Mouse (Mus musculus) MEL (cell line): ENCODE measurements around the gene Vps13d. TPM values are rescaled to one million over a fixed set of nuclear protein-coding genes. Genes with fewer than 3 reads are reported as not detected.

Experiments
- DNase-seq: peaks from one replicate; pipeline ENCODE4 v3.0.0; 2011; ENCODE audit warnings: low read depth, low spot score
- H3K27ac ChIP-seq: 2 replicates; pipeline ENCODE4 v1.5.1; 2012; ENCODE audit warnings: low read depth, mild to moderate bottlenecking, control low read depth, low read length, moderate library complexity; ENCODE audit not compliant: control insufficient read depth
- H3K27me3 ChIP-seq, 2 experiments: fragments of 150-350 bp in 1 of 2; sonication (generic) in 1 of 2; 2 replicates each; pipeline ENCODE4 v1.6.1; 2012; ENCODE audit warnings: low read length in 2 of 2, mild to moderate bottlenecking in 2 of 2, improper control_type of control experiment in 1 of 2, moderate library complexity in 1 of 2; ENCODE audit not compliant: insufficient read depth in 2 of 2, control insufficient read depth in 1 of 2
- H3K36me3 ChIP-seq, 2 experiments: 2 replicates each; pipeline ENCODE4 v1.6.1; 2012 to 2014; ENCODE audit warnings: low read length in 2 of 2, improper control_type of control experiment in 1 of 2, inconsistent platforms in 1 of 2, mild to moderate bottlenecking in 1 of 2; ENCODE audit not compliant: insufficient read depth in 2 of 2, control insufficient read depth in 1 of 2
- H3K4me1 ChIP-seq, 2 experiments: fragments of 150-350 bp in 1 of 2; sonication (generic) in 1 of 2; 2 replicates each; pipeline ENCODE4 v1.6.1; 2012; ENCODE audit warnings: low read length in 2 of 2, improper control_type of control experiment in 1 of 2, mild to moderate bottlenecking in 1 of 2; ENCODE audit not compliant: insufficient read depth in 2 of 2, control insufficient read depth in 1 of 2
- H3K4me3 ChIP-seq, 2 experiments: fragments of 150-350 bp in 1 of 2; sonication (generic) in 1 of 2; 2 replicates each; pipeline ENCODE4 v1.5.1; 2012; ENCODE audit warnings: low read depth in 2 of 2, low read length in 2 of 2, mild to moderate bottlenecking in 2 of 2, moderate library complexity in 2 of 2, control low read depth in 1 of 2, improper control_type of control experiment in 1 of 2; ENCODE audit not compliant: control insufficient read depth in 1 of 2, insufficient read depth in 1 of 2
- H3K79me2 ChIP-seq: 2 replicates; pipeline ENCODE4 v1.6.1; 2012; ENCODE audit warnings: mild to moderate bottlenecking, low read length, moderate library complexity; ENCODE audit not compliant: control insufficient read depth, poor library complexity, insufficient read depth
- H3K9ac ChIP-seq: 2 replicates; pipeline ENCODE4 v1.6.1; 2012; ENCODE audit warnings: low read depth, mild to moderate bottlenecking, control low read depth, low read length, moderate library complexity; ENCODE audit not compliant: control insufficient read depth, poor library complexity, severe bottlenecking
- H3K9me3 ChIP-seq: fragments of 150-350 bp; sonication (generic); replicated peaks from 2 replicates; pipeline ENCODE4 v1.6.1; 2012; ENCODE audit warnings: mild to moderate bottlenecking, low read length, improper control_type of control experiment, moderate library complexity; ENCODE audit not compliant: insufficient read depth
- CHD1 ChIP-seq: IDR thresholded peaks from 2 replicates; pipeline ENCODE4 v1.6.1; 2012; ENCODE audit warnings: low read depth, mild to moderate bottlenecking, inconsistent platforms, low read length, improper control_type of control experiment
- ELF1 ChIP-seq: IDR thresholded peaks from 2 replicates; pipeline ENCODE4 v1.6.1; 2014; ENCODE audit warnings: low read depth, mild to moderate bottlenecking, inconsistent platforms, low read length, improper control_type of control experiment, moderate library complexity
- EP300 ChIP-seq, 2 experiments: IDR thresholded peaks; 2 replicates each; pipeline ENCODE4 v1.6.1; 2011; ENCODE audit warnings: improper control_type of control experiment in 2 of 2, low read length in 2 of 2, low read depth in 1 of 2, mild to moderate bottlenecking in 1 of 2
- ETS1 ChIP-seq: IDR thresholded peaks from 2 replicates; pipeline ENCODE4 v1.6.1; 2012; ENCODE audit warnings: low read depth, mild to moderate bottlenecking, inconsistent platforms, low read length, improper control_type of control experiment, moderate library complexity
- GABPA ChIP-seq: IDR thresholded peaks from 2 replicates; pipeline ENCODE4 v1.6.1; 2012; ENCODE audit warnings: low read depth, mild to moderate bottlenecking, inconsistent platforms, low read length, improper control_type of control experiment, moderate library complexity
- GATA1 ChIP-seq: IDR thresholded peaks from 2 replicates; pipeline ENCODE4 v1.6.1; 2011; ENCODE audit warnings: low read depth, low read length, improper control_type of control experiment
- KAT2A ChIP-seq: conservative IDR thresholded peaks from 2 replicates; pipeline ENCODE4 v1.6.1; 2012; ENCODE audit warnings: low read depth, low read length, improper control_type of control experiment, inconsistent platforms
- MAX ChIP-seq: IDR thresholded peaks from 2 replicates; pipeline ENCODE4 v1.6.1; 2011; ENCODE audit warnings: low read length, improper control_type of control experiment
- MEF2A ChIP-seq: IDR thresholded peaks from 2 replicates; pipeline ENCODE4 v1.6.1; 2014; ENCODE audit warnings: low read depth, mild to moderate bottlenecking, inconsistent platforms, low read length, improper control_type of control experiment; ENCODE audit not compliant: poor library complexity, insufficient replicate concordance, severe bottlenecking; ENCODE audit errors: extremely low read depth
- MYC ChIP-seq: IDR thresholded peaks from 2 replicates; pipeline ENCODE4 v1.6.1; 2011; ENCODE audit warnings: low read depth, mild to moderate bottlenecking, low read length, improper control_type of control experiment, moderate library complexity
- NRF1 ChIP-seq: IDR thresholded peaks from 2 replicates; pipeline ENCODE4 v1.6.1; 2014; ENCODE audit warnings: low read depth, mild to moderate bottlenecking, inconsistent platforms, low read length, improper control_type of control experiment, moderate library complexity; ENCODE audit not compliant: poor library complexity, insufficient read depth, severe bottlenecking
- POLR2AphosphoS5 ChIP-seq: IDR thresholded peaks from 2 replicates; pipeline ENCODE4 v1.6.1; 2012; ENCODE audit warnings: low read depth, borderline replicate concordance, mild to moderate bottlenecking, inconsistent platforms, low read length, moderate library complexity, mixed read lengths
- TAL1 ChIP-seq: IDR thresholded peaks from 2 replicates; pipeline ENCODE4 v1.6.1; 2012; ENCODE audit warnings: mild to moderate bottlenecking, inconsistent platforms, low read length, moderate library complexity, mixed read lengths
- UBTF ChIP-seq: IDR thresholded peaks from 2 replicates; pipeline ENCODE4 v1.6.1; 2012; ENCODE audit warnings: low read depth, mild to moderate bottlenecking, inconsistent platforms, low read length, improper control_type of control experiment, moderate library complexity, borderline replicate concordance; ENCODE audit not compliant: insufficient read depth
- ZKSCAN1 ChIP-seq: IDR thresholded peaks from 2 replicates; pipeline ENCODE4 v1.6.1; 2012; ENCODE audit warnings: low read depth, mild to moderate bottlenecking, inconsistent platforms, low read length, improper control_type of control experiment, moderate library complexity
- polyA plus RNA-seq, 2 experiments: library from polyadenylated mRNA; stranded (reverse) in 1 of 2; unstranded in 1 of 2; fragments of >175 nt in 1 of 2; fragments of >200 nt in 1 of 2; gene quantifications; 2 replicates each; pipeline versions ENCODE4 v1.2.1 to v1.2.4; 2012; ENCODE audit warnings: low replicate concordance in 2 of 2, low read depth in 1 of 2; ENCODE audit not compliant: insufficient read length in 2 of 2, insufficient read depth in 1 of 2, missing spikeins in 1 of 2
- total RNA-seq: library from RNA; depleted of rRNA; stranded (reverse); fragments of 300-350 nt; gene quantifications from 2 replicates; pipeline ENCODE4 v1.2.3, GENCODE M21; 2012

Vps13d gene
- total and polyA plus RNA-seq, 3 experiments, result 8.9 to 14.5 (median 13.2) TPM

DNA sequence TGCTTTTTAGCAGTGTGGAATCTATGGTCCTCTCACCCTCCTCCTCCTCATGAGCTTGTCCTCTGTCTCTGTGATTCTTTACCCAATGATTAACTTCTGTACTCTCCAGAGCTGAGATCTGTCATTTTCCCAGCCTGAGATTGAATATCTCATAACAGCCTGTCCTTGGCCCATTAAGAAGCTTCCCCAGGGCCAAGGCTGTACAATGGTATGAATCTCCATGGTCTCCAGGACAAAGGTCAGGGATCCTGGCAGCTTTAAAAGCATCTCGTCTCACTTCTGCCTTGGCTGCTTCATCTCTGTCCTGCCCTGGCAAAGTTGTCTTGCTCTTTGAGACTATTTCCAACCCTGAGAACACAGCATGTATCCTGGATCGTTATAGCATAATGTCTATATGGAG is 237.1 kb downstream of the Vps13d start:
- no peaks in the 10 kb centered on the region for H3K9me3 ChIP-seq
- H3K79me2 ChIP-seq, result no peaks in the 10 kb centered on the region
- no peak overlapping the region for H3K27ac ChIP-seq
- H3K27me3 ChIP-seq, result no peaks in the 10 kb centered on the region
- H3K9ac ChIP-seq, result no peak overlapping the region
- peaks cover 0 to 8% of the 10 kb centered on the region in 2 experiments; a peak in 2 of 4 replicates for H3K36me3 ChIP-seq
- no peak for TF ChIP-seq MAX
- no peak for TF ChIP-seq CHD1
- TF ChIP-seq KAT2A, result no peak
- TF ChIP-seq GABPA, result no peak
- no peak for TF ChIP-seq MEF2A
- H3K4me3 ChIP-seq, result no peak overlapping the region
- DNase-seq, result no peak
- H3K4me1 ChIP-seq, result peaks cover 6 to 7% of the 10 kb centered on the region in 2 experiments; a peak in 3 of 4 replicates

DNA sequence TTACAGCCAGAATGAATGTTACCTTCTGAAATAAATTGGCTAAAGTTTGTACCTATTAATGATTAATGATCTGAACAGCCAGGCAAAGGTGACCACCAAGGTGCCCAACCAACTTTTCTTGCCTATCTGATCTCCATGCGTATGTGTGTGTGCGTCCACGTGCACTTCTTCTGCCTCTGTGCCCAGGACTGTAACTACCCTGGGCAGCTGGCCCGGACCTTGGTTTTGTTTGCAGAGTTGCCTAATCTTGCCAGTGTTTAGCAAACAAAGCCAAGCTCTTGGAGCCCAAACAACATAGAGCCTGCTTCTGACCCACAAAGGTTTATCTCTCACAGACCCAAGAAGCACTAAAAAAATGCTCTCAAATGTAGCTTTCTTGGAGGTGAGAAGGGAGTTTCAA is 237.6 kb downstream of the Vps13d start:
- H3K4me1 ChIP-seq, result peaks cover 6 to 7% of the 10 kb centered on the region in 2 experiments; a peak in 3 of 4 replicates
- no peaks in the 10 kb centered on the region for H3K79me2 ChIP-seq
- DNase-seq, result no peak
- H3K27me3 ChIP-seq, result no peaks in the 10 kb centered on the region
- H3K9ac ChIP-seq, result no peak overlapping the region
- H3K27ac ChIP-seq, result no peak overlapping the region
- TF ChIP-seq ZKSCAN1, result no peak
- TF ChIP-seq MYC, result no peak
- no peak for TF ChIP-seq EP300 (IDR thresholded peaks at IDR 0.05; ENCODE audit: low read depth in 1 of 2, low read length in 2 of 2)
- no peak for TF ChIP-seq ETS1
- no peak for TF ChIP-seq POLR2AphosphoS5
- TF ChIP-seq GATA1, result no peak
- no peak for TF ChIP-seq ELF1
- no peak for TF ChIP-seq UBTF
- TF ChIP-seq KAT2A, result no peak
- no peak for TF ChIP-seq NRF1
- no peak for TF ChIP-seq TAL1
- peaks cover 0 to 8% of the 10 kb centered on the region in 2 experiments; a peak in 2 of 4 replicates for H3K36me3 ChIP-seq
- H3K4me3 ChIP-seq, result no peak overlapping the region
- no peaks in the 10 kb centered on the region for H3K9me3 ChIP-seq
